Mouse (Mus musculus): ENCODE data around the gene Mest.

Gene Mest

GRCm38 (mm10) chr6:30703977-30704602, 19.3 kb upstream of the Mest start:
- DNase-seq (ENCODE audit: low read depth, low spot score): no peak

GRCm38 (mm10) chr6:30709115-30709514, 14.2 kb upstream of the Mest start:
- no peak for DNase-seq (ENCODE audit: low read depth, low spot score)

GRCm38 (mm10) chr6:30710371-30711364, 12.7 kb upstream of the Mest start:
- no peak for DNase-seq (ENCODE audit: low read depth, low spot score)

- no peak for DNase-seq (ENCODE audit: low read depth, low spot score)
Measured at GRCm38 (mm10) chr6:30711365-30711763, 12.0 kb upstream of the Mest start.

- no peak for DNase-seq (ENCODE audit: low read depth, low spot score)
Measured at GRCm38 (mm10) chr6:30712484-30712883, 10.9 kb upstream of the Mest start.

GRCm38 (mm10) chr6:30713455-30713854, 9.9 kb upstream of the Mest start:
- DNase-seq (ENCODE audit: low read depth, low spot score): no peak

GRCm38 (mm10) chr6:30713896-30714295, 9.5 kb upstream of the Mest start:
- DNase-seq (ENCODE audit: low read depth, low spot score): no peak

GRCm38 (mm10) chr6:30714891-30715471, 8.4 kb upstream of the Mest start:
- DNase-seq (ENCODE audit: low read depth, low spot score): no peak

GRCm38 (mm10) chr6:30716796-30717195, 6.6 kb upstream of the Mest start:
- DNase-seq (ENCODE audit: low read depth, low spot score): no peak

GRCm38 (mm10) chr6:30722385-30723164, 772 bp upstream of the Mest start:
- no peak for DNase-seq (ENCODE audit: low read depth, low spot score)

- DNase-seq (ENCODE audit: low read depth, low spot score): no peak
Measured at GRCm38 (mm10) chr6:30730301-30730971, 7.1 kb downstream of the Mest start.

GRCm38 (mm10) chr6:30732571-30733130, 9.3 kb downstream of the Mest start:
- DNase-seq (ENCODE audit: low read depth, low spot score): no peak

- no peak for DNase-seq (ENCODE audit: low read depth, low spot score)
Measured at GRCm38 (mm10) chr6:30734465-30734864, 11.1 kb downstream of the Mest start.

- no peak for DNase-seq (ENCODE audit: low read depth, low spot score)
Measured at GRCm38 (mm10) chr6:30734988-30735727, 11.8 kb downstream of the Mest start.

GRCm38 (mm10) chr6:30735728-30736371, 12.5 kb downstream of the Mest start:
- no peak for DNase-seq (ENCODE audit: low read depth, low spot score)

GRCm38 (mm10) chr6:30736372-30736762, 13.0 kb downstream of the Mest start:
- DNase-seq (ENCODE audit: low read depth, low spot score): no peak

GRCm38 (mm10) chr6:30736864-30737547, 13.7 kb downstream of the Mest start:
- no peak for DNase-seq (ENCODE audit: low read depth, low spot score)

- DNase-seq (ENCODE audit: low read depth, low spot score): no peak
Measured at GRCm38 (mm10) chr6:30737548-30738463, 14.5 kb downstream of the Mest start.
